Mouse (Mus musculus) embryonic fibroblast, embryonic 13.5 days (primary cell): Measurements from ENCODE around the gene Dennd2a. TPM values are rescaled to one million over a fixed set of nuclear protein-coding genes. Genes with fewer than 3 reads are reported as not detected.

Source experiments
- H3K27ac ChIP-seq: 2 replicates; pipeline ENCODE4 v1.5.1; 2012; ENCODE audit warnings: low read length, control low read depth, inconsistent platforms; ENCODE audit not compliant: insufficient read depth
- H3K4me1 ChIP-seq: 2 replicates; pipeline ENCODE4 v1.6.1; 2011; ENCODE audit warnings: low read length; ENCODE audit not compliant: control insufficient read depth, insufficient read depth
- H3K4me3 ChIP-seq: 2 replicates; pipeline ENCODE4 v1.5.1; 2011; ENCODE audit warnings: mild to moderate bottlenecking, control low read depth, low read length; ENCODE audit not compliant: insufficient read depth
- CTCF ChIP-seq: IDR thresholded peaks from 2 replicates; pipeline ENCODE4 v1.5.1; 2011; ENCODE audit warnings: mild to moderate bottlenecking, control low read depth, low read length, moderate library complexity, borderline replicate concordance; ENCODE audit not compliant: insufficient read depth
- POLR2A ChIP-seq: IDR thresholded peaks from 2 replicates; pipeline ENCODE4 v1.6.1; 2011; ENCODE audit warnings: low read depth, mild to moderate bottlenecking, control low read depth, low read length, moderate library complexity
- polyA plus RNA-seq: library from polyadenylated mRNA; stranded (reverse); fragments of >200 nt; gene quantifications from 2 replicates; pipeline ENCODE4 v1.2.4, GENCODE M21; 2011; ENCODE audit warnings: low read depth; ENCODE audit not compliant: missing spikeins, insufficient read length

Dennd2a gene
- polyA plus RNA-seq, 1 experiment, result 16.1 TPM

DNA sequence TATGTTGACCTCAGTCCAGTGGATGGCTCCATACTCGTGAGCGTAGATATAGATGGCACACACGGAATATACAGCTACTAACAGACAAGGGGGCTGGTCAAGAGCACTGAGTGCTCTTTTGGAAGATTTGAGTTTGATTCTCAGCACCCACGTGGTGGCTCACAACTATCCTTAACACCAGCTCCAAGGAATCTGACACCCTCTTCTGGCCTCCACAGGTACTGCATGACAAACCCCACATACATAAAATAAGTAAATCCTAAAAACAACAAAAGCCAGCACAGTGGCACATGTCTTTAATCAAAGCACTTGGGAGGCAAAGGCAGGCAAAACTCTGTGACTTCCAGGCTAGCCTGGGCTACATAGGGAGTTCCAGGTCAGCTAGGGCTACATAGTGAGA lies 74.0 kb downstream of the Dennd2a start:
- Histone ChIP-seq H3K4me1 (peaks cover 4% of the 10 kb centered on the region; the same call in 1 of the 2 replicates), H3K27ac (no peak overlapping the region), H3K4me3 (no peak overlapping the region)
- TF ChIP-seq CTCF, result no peak
- TF ChIP-seq POLR2A, result no peak

DNA sequence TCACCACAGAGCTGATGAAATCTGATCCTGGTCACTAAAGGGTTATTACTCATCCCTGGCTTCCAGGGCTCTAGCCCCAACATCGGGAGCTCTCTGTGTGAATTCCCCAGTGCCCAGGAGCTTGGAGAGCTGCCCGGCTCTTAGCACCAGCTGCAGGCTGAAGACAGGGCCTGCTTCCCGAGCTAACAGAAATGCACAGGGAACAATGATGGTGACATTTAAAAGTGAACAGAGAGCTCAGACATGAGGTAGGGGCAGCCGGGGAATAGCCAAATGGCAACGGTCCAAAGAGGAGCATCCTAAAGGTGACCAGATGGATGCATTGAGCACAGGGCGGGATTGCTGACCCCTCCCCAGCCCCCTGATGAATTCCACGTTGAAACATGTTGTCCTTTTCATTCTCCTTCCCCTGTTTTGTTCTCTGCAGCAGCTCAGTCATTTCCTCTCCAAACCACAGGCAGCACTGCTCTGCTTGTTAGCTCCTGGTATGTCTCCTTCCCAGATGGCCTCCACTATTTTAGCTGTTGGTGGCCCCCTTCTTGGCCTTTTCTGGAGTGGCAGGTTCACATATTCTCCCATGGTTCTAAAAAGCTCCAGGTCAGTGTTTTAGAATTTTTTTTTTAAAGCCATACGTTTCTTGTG lies 79.0 kb downstream of the Dennd2a start:
- H3K27ac ChIP-seq, result peak overlapping the region; percentile 72
- no peak overlapping the region for H3K4me3 ChIP-seq
- TF ChIP-seq POLR2A, result no peak
- TF ChIP-seq CTCF, result no peak
- H3K4me1 ChIP-seq, result peaks cover 20% of the 10 kb centered on the region

DNA sequence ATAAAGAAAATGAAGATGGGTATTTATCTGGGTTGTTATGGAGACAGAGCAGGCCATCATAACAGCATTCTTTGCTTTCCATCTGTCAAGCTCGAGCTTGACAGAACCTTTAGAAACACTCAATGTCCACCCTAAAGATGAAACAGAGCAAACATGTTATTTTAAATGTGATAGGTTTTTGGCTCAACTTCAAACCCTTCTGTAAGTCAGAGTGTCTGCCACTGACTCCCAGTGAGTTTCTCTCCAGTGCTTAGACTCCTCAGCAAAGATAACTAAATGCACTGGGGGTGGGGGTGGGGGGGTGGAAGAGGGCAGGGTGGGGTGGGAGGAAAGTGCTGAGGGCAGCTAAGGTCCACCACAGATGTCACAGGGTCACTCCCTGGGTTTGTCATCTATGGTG lies 81.0 kb downstream of the Dennd2a start:
- H3K4me1 ChIP-seq, result peaks cover 29% of the 10 kb centered on the region
- TF ChIP-seq CTCF (no peak), POLR2A (no peak)
- H3K4me3 ChIP-seq, result no peak overlapping the region
- H3K27ac ChIP-seq, result no peak overlapping the region

DNA sequence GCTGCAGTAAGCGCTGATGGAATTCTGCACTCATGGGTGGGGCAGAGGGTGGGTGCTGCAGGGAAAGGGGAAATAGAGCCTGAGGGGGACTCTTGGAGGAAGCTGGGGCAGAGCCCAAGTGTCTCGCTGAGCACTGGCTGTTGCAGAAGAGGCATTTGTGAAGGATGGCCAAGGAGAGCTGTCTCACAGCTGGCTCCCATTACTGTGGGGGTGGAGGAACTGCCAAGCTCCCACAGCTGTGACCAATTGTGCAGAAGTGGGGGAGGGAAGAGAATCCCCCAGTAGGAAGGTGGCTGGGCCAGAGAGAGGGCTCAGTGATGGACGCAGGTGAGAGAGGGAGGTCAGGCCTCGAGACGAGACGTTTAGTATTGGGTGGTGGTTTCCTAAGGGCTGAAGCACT lies 83.2 kb downstream of the Dennd2a start:
- peak overlapping the region; percentile 54; the same call in 1 of the 2 replicates for H3K27ac ChIP-seq
- no peak overlapping the region for H3K4me3 ChIP-seq
- TF ChIP-seq POLR2A (no peak), CTCF (no peak)
- peaks cover 25% of the 10 kb centered on the region for H3K4me1 ChIP-seq

DNA sequence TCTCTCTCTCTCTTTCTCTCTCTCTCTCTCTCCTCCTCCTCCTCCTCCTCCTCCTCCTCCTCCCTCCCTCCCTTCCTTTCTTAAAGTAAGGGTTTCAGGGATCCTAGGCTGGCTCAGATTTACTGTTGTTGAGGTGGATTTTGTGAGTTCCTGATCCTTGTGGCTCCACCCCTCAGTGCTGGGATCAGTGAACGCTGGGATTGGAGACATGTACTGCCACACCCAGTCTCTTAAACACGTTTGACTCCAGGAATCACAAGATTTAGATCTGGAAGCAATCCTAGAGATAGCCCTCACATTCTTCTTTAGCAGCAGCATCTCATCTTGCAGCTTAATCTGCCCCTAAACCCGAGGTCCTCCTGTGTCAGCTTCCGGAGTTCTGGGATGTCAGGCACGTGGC lies 84.8 kb downstream of the Dennd2a start:
- Histone ChIP-seq H3K27ac (peak overlapping the region; percentile 67; the same call in 1 of the 2 replicates), H3K4me3 (no peak overlapping the region), H3K4me1 (peaks cover 21% of the 10 kb centered on the region)
- no peak for TF ChIP-seq POLR2A
- TF ChIP-seq CTCF, result no peak

DNA sequence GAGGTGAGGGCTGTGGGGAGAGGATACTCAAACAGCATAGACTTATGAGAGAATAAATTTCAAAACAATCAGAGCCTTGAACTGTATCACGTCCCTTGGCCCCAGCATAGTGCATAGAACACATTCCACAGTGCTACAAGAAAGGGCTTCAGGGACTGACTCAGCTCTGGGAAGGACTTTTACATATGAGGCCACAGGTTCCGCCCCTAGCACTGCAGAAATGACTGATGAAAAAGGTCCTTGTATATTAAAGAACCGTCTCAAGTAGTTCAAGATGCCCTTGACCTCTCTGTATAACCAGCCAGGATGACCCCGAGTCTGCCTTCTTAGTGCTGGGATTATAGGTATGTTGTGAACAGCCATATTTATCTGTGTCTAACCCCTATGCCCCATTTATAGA lies 85.4 kb downstream of the Dennd2a start:
- peaks cover 21% of the 10 kb centered on the region for H3K4me1 ChIP-seq
- H3K4me3 ChIP-seq, result no peak overlapping the region
- H3K27ac ChIP-seq, result peak overlapping the region; percentile 67
- TF ChIP-seq POLR2A (no peak), CTCF (no peak)

DNA sequence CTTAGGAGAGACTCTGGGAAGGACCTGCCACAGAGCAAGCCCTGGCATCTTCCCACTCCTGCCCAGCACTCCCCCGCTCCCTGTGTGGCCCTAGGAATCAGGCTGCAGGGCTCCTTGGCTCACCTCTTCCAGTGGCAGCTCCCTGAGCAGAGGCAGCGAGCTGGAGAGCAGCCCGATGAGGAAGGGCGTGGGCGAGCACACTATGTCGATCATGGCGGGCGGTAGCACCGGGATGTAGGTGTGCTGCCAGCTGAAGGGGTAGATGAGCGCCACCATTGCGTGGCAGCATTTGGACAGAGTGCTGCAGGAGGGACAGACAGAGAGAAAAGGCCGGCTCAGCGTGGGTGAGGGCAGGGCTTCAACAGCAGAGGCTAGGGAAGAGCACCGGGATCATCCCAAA lies 87.6 kb downstream of the Dennd2a start:
- H3K4me3 ChIP-seq, result no peak overlapping the region
- TF ChIP-seq POLR2A (no peak), CTCF (no peak)
- no peak overlapping the region for H3K27ac ChIP-seq
- peaks cover 18% of the 10 kb centered on the region for H3K4me1 ChIP-seq

DNA sequence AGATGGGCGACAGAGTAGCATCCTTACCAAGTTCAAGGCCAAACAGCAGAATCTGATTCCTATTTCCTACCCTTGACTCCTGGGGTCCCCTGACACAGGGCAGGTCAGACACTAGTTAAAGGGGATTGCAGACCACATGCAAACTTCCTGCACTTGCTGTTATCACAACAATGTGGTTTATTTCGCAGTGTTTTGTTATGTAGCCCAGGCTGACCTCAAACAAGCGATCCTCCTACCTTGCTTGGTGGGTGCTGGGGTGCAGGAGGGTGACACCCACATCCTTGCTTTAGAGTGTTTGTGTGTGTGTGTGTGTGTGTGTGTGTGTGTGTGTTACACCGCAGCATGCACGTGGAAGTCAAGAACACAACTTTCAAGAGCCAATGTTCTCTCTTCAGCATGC lies 88.2 kb downstream of the Dennd2a start:
- peaks cover 16% of the 10 kb centered on the region for H3K4me1 ChIP-seq
- H3K27ac ChIP-seq, result no peak overlapping the region
- TF ChIP-seq CTCF, result no peak
- TF ChIP-seq POLR2A, result no peak
- H3K4me3 ChIP-seq, result no peak overlapping the region

DNA sequence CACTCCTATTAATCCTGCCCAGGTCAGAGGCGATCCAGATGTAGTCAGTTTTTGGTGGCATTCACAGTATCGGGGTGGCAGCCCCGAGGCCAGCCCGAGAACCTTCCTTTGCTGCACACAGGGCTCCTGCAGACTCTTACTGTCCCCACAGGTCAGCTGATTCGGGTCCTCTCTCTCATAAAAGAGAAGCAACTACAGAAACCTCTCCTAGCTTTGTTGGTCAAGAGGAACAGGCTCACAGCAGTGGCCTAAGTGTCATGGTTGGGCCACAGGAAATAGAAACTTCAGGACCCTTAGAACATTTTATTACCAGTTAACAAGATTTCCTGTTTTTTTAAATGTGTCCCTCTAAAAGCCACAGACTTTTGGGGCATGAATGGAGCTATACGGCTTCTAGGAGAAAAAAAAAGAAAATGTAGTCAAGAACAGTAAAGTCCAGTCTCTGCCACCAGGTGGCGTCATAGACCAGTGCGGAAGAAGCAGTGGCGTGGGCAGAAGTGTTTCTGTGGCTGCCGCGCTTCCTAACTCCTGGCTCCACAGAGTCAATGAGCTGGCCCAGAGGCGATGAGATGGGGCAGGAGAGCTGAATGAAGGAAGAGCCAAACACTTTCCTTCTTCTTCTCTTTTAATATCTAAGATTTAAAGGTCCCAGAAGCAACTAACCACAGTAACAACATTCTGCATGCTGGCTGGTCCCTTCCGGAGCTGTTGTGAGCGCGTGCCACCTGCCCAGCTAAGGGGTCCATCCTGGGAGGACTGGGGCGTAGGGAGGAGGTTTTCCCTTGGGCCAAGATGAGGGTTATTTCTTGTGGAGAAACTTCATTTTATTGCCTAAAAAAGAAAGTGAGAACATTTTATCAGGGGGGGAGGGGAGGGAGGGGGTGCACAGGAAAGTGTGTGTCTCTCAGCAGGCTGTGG lies 94.8 kb downstream of the Dennd2a start:
- Histone ChIP-seq H3K4me3 (no peak overlapping the region), H3K27ac (no peak overlapping the region), H3K4me1 (no peaks in the 10 kb centered on the region)
- no peak for TF ChIP-seq POLR2A
- peak; percentile 77 for TF ChIP-seq CTCF

DNA sequence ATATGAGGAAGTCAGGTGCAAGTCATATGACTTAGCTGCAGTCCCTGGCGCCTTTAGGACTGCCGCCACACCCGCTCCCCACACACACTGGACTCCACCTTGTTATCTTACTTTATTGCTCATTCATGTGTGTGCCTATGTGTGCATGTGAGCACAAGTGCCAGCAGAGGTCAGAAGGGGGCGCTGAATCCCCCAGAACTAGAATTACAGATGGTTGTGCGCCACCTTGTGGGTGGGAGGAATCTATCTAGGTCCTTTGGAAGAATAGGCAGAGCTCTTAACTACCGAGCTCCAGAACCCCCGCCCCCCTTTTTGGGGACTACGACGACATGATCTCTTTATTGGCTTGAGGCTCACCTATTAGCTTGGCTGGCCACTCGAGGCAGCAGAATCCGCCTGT lies 97.6 kb downstream of the Dennd2a start:
- no peaks in the 10 kb centered on the region for H3K4me1 ChIP-seq
- no peak overlapping the region for H3K27ac ChIP-seq
- TF ChIP-seq CTCF (no peak), POLR2A (no peak)

More for the DNA sequence above, 97.6 kb downstream of the Dennd2a start:
- no peak overlapping the region for H3K4me3 ChIP-seq
